ENCODE assay signal across 12 mouse cellular contexts in the genomic region with DNA sequence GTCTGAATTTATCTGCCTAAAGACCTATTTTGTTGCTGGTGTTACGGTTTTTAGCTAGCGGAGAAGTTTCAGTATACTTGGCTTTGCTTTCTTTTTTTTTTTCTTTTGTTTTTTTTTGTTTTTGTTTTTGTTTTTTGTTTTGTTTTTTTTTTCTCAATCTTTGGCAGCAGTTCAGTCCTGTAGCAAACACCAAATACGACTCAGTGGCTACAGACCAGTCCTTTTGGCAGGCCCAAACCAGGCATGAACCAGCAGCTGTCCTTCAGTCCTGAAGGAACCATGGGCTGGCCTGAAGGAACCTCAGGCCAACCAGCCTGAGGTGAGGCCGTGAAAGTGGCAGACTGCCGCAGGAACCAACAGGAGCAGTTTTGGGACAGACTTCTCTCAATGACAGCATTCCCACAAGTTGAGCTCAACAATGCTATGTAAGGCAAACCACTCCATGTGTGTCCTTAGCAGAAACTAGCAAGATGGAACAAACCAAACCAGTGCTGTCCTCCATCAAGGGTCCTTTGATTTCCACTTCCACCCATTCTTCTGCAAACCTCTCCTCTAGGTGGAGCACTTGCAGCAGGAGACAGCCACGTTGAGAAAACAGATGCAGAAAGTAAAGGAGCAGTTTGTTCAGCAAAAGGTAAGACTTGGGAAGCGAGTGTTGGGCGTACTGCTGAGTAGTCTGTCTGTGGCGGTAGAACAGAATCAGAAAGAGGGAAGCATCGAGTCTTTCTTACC. TPM values are rescaled to one million over a fixed set of nuclear protein-coding genes. Genes with fewer than 3 reads are reported as not detected.
DNase-seq lines count a peak whose midpoint lies in the region; ATAC-seq lines count a peak whose summit lies in the region.
"Had no signal": no experiment of that assay in that cellular context is flagged by ENCODE, and none has a peak within 500 bp of the region (broad histone marks: within the 10 kb centered on the region; RNA-seq: fewer than 3 reads in every experiment).

No protein-coding gene starts in this region.

- H3K36me3 ChIP-seq in kidney, embryonic 14.5 days (ENCODE audit: control insufficient read depth, insufficient read depth, low read length): peaks cover 77% of the 10 kb centered on the region

- WGBS in kidney, embryonic 14.5 days: 86% methylated on average over 10 of the region's 10 CpGs

- H3K27me3 ChIP-seq in kidney, embryonic 14.5 days (ENCODE audit: control insufficient read depth, insufficient read depth, low read length): no peaks in the 10 kb centered on the region
- H3K27me3 ChIP-seq: embryonic facial prominence, embryonic 13.5 days had no signal

- no peaks in the 10 kb centered on the region for H3K4me1 ChIP-seq in kidney, embryonic 14.5 days (ENCODE audit: control insufficient read depth, insufficient read depth, low read length)
- H3K4me1 ChIP-seq: embryonic facial prominence, embryonic 13.5 days had no signal

- ATAC-seq in kidney, embryonic 14.5 days (ENCODE audit: low FRiP score, low TSS enrichment): no peak

- H3K9ac ChIP-seq in kidney, embryonic 14.5 days (ENCODE audit: low read depth, low read length): no peak overlapping the region
- H3K9ac ChIP-seq: embryonic facial prominence, embryonic 13.5 days had no signal

- H3K9me3 ChIP-seq in kidney, embryonic 14.5 days (ENCODE audit: control insufficient read depth, low read length): no peaks in the 10 kb centered on the region
- H3K9me3 ChIP-seq: embryonic facial prominence, embryonic 13.5 days had no signal

- H3K4me3 ChIP-seq in kidney, embryonic 14.5 days (ENCODE audit: low read length): no peak overlapping the region
- H3K4me3 ChIP-seq: embryonic facial prominence, embryonic 13.5 days had no signal

- H3K4me2 ChIP-seq in kidney, embryonic 14.5 days (replicated peaks; ENCODE audit: low read depth, low read length): no peak overlapping the region
- H3K4me2 ChIP-seq: embryonic facial prominence, embryonic 13.5 days had no signal

- peak; percentile 7 for DNase-seq in kidney, adult 18-20 months
- DNase-seq in thymus, postnatal 0 days (ENCODE audit: low spot score): peak; percentile 7
- DNase-seq in thymus, postnatal 36 days: no peak
- DNase-seq in c-Kit-positive CD71-positive TER-119-positive erythroid progenitor cells, embryonic 14.5 days (ENCODE audit: low spot score): peak; percentile 10
- DNase-seq in thymus, postnatal 4 days: peak; percentile 33
- DNase-seq in ovary, postnatal 14 days (ENCODE audit: low spot score): no peak
- no peak for DNase-seq in right cerebral cortex, postnatal 36 days (ENCODE audit: low spot score in 2 of 2)
- DNase-seq: adrenal gland, postnatal 25 days; gastrocnemius, postnatal 10 days; right cerebral cortex, postnatal 25 days had no signal

- H3K27ac ChIP-seq in kidney, embryonic 14.5 days (ENCODE audit: low read depth, low read length): no peak overlapping the region
- H3K27ac ChIP-seq: embryonic facial prominence, embryonic 13.5 days had no signal

RNA-seq across cellular contexts. Expression of a gene that starts 26.8 kb away (rescaled TPM):
- polyA plus RNA-seq in kidney, embryonic 14.5 days (2014; fragmentation: Nextera tagmentation; extraction: Ambion mirVana): 11.7 and 22.6 TPM in 2 replicates
- 12.1 and 12.3 TPM in 2 replicates for polyA plus RNA-seq in thymus, postnatal 0 days (2015; fragmentation: Nextera tagmentation; extraction: Ambion mirVana)

RNA-seq across cellular contexts. Expression of a gene that starts 27.5 kb away (rescaled TPM):
- polyA plus RNA-seq in kidney, embryonic 14.5 days (2014; fragmentation: Nextera tagmentation; extraction: Ambion mirVana): 33.2 and 43.1 TPM in 2 replicates
- polyA plus RNA-seq in thymus, postnatal 0 days (2015; fragmentation: Nextera tagmentation; extraction: Ambion mirVana): 22.9 and 26.4 TPM in 2 replicates

Comparison
In these comparisons a context has a peak if more than half of its experiments do, and no peak if none do; other contexts are left out.
1. DNase-seq: peak in kidney, adult 18-20 months (single experiment), thymus, postnatal 0 days (single experiment), c-Kit-positive CD71-positive TER-119-positive erythroid progenitor cells, embryonic 14.5 days (single experiment) and thymus, postnatal 4 days (single experiment); none in thymus, postnatal 36 days (0 of 2), ovary, postnatal 14 days (single experiment) and right cerebral cortex, postnatal 36 days (0 of 2).